Mouse (Mus musculus) CH12.LX (cell line): ENCODE measurements around the gene Rtn4rl1. TPM values are rescaled to one million over a fixed set of nuclear protein-coding genes. Genes with fewer than 3 reads are reported as not detected.

Experiments
- DNase-seq: peaks from one replicate; pipeline ENCODE4 v3.0.0-alpha.2; 2013; ENCODE audit errors: extremely low read depth
- H3K27ac ChIP-seq: 2 replicates; pipeline ENCODE4 v1.5.1; 2012; ENCODE audit warnings: low read depth, mild to moderate bottlenecking, control low read depth, moderate library complexity; ENCODE audit not compliant: insufficient read depth
- H3K27me3 ChIP-seq: replicated peaks from 2 replicates; pipeline ENCODE3; 2012; ENCODE audit warnings: inconsistent platforms
- H3K36me3 ChIP-seq, 2 experiments: replicated peaks in 1 of 2; 2 replicates each; pipeline versions ENCODE3 to v1.6.1; 2012; ENCODE audit warnings: inconsistent platforms in 1 of 2, low read length in 1 of 2, mild to moderate bottlenecking in 1 of 2, mixed read lengths in 1 of 2, moderate library complexity in 1 of 2; ENCODE audit not compliant: control insufficient read depth in 1 of 2, insufficient read depth in 1 of 2
- H3K4me1 ChIP-seq, 2 experiments: 2 replicates each; pipeline ENCODE4 v1.6.1; 2012; ENCODE audit warnings: inconsistent platforms in 1 of 2, moderate library complexity in 1 of 2; ENCODE audit not compliant: insufficient read depth in 2 of 2, control insufficient read depth in 1 of 2
- H3K4me2 ChIP-seq: 2 replicates; pipeline ENCODE4 v1.6.1; 2012; ENCODE audit warnings: low read depth, mild to moderate bottlenecking, control low read depth; ENCODE audit not compliant: poor library complexity, insufficient read depth, severe bottlenecking
- H3K4me3 ChIP-seq, 3 experiments: fragments of 150-350 bp in 1 of 3; sonication (generic) in 1 of 3; replicated peaks in 1 of 3; 2 replicates each; pipeline versions ENCODE3 to v1.5.1; 2011 to 2012; ENCODE audit warnings: low read depth in 2 of 3, low read length in 2 of 3, mild to moderate bottlenecking in 2 of 3, moderate library complexity in 2 of 3, control low read depth in 1 of 3, improper control_type of control experiment in 1 of 3, inconsistent platforms in 1 of 3, mixed read lengths in 1 of 3; ENCODE audit not compliant: poor library complexity in 1 of 3
- H3K79me2 ChIP-seq: replicated peaks from 2 replicates; pipeline ENCODE4 v1.6.1; 2012; ENCODE audit warnings: mild to moderate bottlenecking, moderate library complexity; ENCODE audit not compliant: control insufficient read depth, poor library complexity, insufficient read depth, severe bottlenecking; ENCODE audit errors: extremely low read depth
- H3K9ac ChIP-seq: 2 replicates; pipeline ENCODE4 v1.6.1; 2012; ENCODE audit warnings: low read depth, mild to moderate bottlenecking, control low read depth, moderate library complexity; ENCODE audit not compliant: insufficient read depth
- H3K9me3 ChIP-seq: replicated peaks from 2 replicates; pipeline ENCODE3; 2012; ENCODE audit warnings: low read length, inconsistent platforms, mixed read lengths
- BHLHE40 ChIP-seq: IDR thresholded peaks from 2 replicates; pipeline ENCODE4 v1.6.1; 2011; ENCODE audit warnings: mild to moderate bottlenecking, low read depth, low read length, improper control_type of control experiment
- CHD2 ChIP-seq: IDR thresholded peaks from 2 replicates; pipeline ENCODE4 v1.6.1; 2011; ENCODE audit warnings: low read length, improper control_type of control experiment
- JUND ChIP-seq: conservative IDR thresholded peaks from 2 replicates; pipeline ENCODE4 v1.6.1; 2011; ENCODE audit warnings: low read depth, low read length, improper control_type of control experiment
- MAX ChIP-seq: IDR thresholded peaks from 2 replicates; pipeline ENCODE4 v1.6.1; 2011; ENCODE audit warnings: low read length, improper control_type of control experiment
- MYC ChIP-seq: IDR thresholded peaks from 2 replicates; pipeline ENCODE4 v1.6.1; 2011; ENCODE audit warnings: low read depth, mild to moderate bottlenecking, improper control_type of control experiment, low read length
- NELFE ChIP-seq: IDR thresholded peaks from 2 replicates; pipeline ENCODE4 v1.6.1; 2011; ENCODE audit warnings: low read depth, low read length, improper control_type of control experiment
- RCOR1 ChIP-seq: conservative IDR thresholded peaks from 2 replicates; pipeline ENCODE4 v1.6.1; 2012; ENCODE audit warnings: low read depth, mild to moderate bottlenecking, inconsistent platforms, low read length, improper control_type of control experiment
- SMC3 ChIP-seq: IDR thresholded peaks from 2 replicates; pipeline ENCODE4 v1.6.1; 2011; ENCODE audit warnings: low read depth, low read length, improper control_type of control experiment
- TBP ChIP-seq: conservative IDR thresholded peaks from 2 replicates; pipeline ENCODE4 v1.6.1; 2011; ENCODE audit warnings: low read depth, low read length, improper control_type of control experiment
- USF2 ChIP-seq: conservative IDR thresholded peaks from 2 replicates; pipeline ENCODE4 v1.6.1; 2011; ENCODE audit warnings: low read depth, low read length, improper control_type of control experiment
- dilution Hi-C: fragments of 300-500 bp; cut with MboI; formaldehyde crosslinking; loops from 2 replicates; pipeline ENCODE4 v1.14.3; 2020; ENCODE audit warnings: low sequenced_read_pairs; ENCODE audit not compliant: extremely low pct_unique_long_range_greater_than_20kb, extremely low pct_ligation_motif_present
- in situ Hi-C: fragments of 300-500 bp; cut with MboI; formaldehyde crosslinking; loops from 3 replicates; pipeline ENCODE4 v1.14.3; 2019; ENCODE audit warnings: low sequenced_read_pairs, low pct_ligation_motif_present, low pct_unique_long_range_greater_than_20kb, mixed read lengths
- polyA plus RNA-seq: library from polyadenylated mRNA; unstranded; fragments of >175 nt; gene quantifications from 2 replicates; pipeline ENCODE4 v1.2.1, GENCODE M21; 2012; ENCODE audit warnings: low read depth; ENCODE audit not compliant: insufficient read length
- total RNA-seq, 2 experiments: library from RNA; depleted of rRNA; stranded (reverse); fragments of 300-350 nt in 1 of 2; fragments of >200 nt in 1 of 2; gene quantifications; 2 replicates each; pipeline ENCODE4 v1.2.3; 2012 to 2014

The Rtn4rl1 gene
- total and polyA plus RNA-seq, 3 experiments, result 0.04 to 0.09 TPM; not detected in 1

GRCm38 (mm10) chr11:75313834-75314233 lies 120.3 kb downstream of the Rtn4rl1 start:
- in situ Hi-C loops (no loop called here), dilution Hi-C loops (no loop called here)
- no peak overlapping the region for H3K9ac ChIP-seq
- peaks cover 3 to 9% of the 10 kb centered on the region in 2 experiments; a peak in 3 of 4 replicates for H3K4me1 ChIP-seq
- H3K4me3 ChIP-seq, result no peak overlapping the region
- no peaks in the 10 kb centered on the region for H3K27me3 ChIP-seq
- no peak overlapping the region for H3K27ac ChIP-seq
- no peaks in the 10 kb centered on the region; the same call in 1 of the 2 replicates for H3K79me2 ChIP-seq
- H3K9me3 ChIP-seq, result no peaks in the 10 kb centered on the region
- no peak overlapping the region for H3K4me2 ChIP-seq
- no peak for DNase-seq
- TF ChIP-seq USF2, result no peak
- no peak for TF ChIP-seq MAX
- no peak for TF ChIP-seq SMC3
- no peak for TF ChIP-seq TBP
- no peak for TF ChIP-seq JUND
- no peak for TF ChIP-seq NELFE
- TF ChIP-seq BHLHE40, result no peak
- TF ChIP-seq CHD2, result no peak
- TF ChIP-seq MYC, result no peak
- no peak for TF ChIP-seq RCOR1
- H3K36me3 ChIP-seq, result peaks cover 74 to 94% of the 10 kb centered on the region in 2 experiments

Other genes starting within 250 kb of the Rtn4rl1 start
- gene Hic1, start 24.3 kb upstream of the Rtn4rl1 start, total RNA-seq (2012; rRNA removed), result 6.4 and 9.6 TPM in 2 replicates
- gene Hic1, start 24.3 kb upstream of the Rtn4rl1 start, total RNA-seq (2014; rRNA removed), result 2.8 and 2.9 TPM in 2 replicates
- 4.3 and 5.7 TPM in 2 replicates for gene Hic1, start 24.3 kb upstream of the Rtn4rl1 start, polyA plus RNA-seq
- gene Ovca2, start 14.9 kb upstream of the Rtn4rl1 start, total RNA-seq (2012; rRNA removed), result 20.7 and 28.4 TPM in 2 replicates
- gene Ovca2, start 14.9 kb upstream of the Rtn4rl1 start, total RNA-seq (2014; rRNA removed), result 68.4 and 86.9 TPM in 2 replicates
- 28.6 and 32.1 TPM in 2 replicates for gene Ovca2, start 14.9 kb upstream of the Rtn4rl1 start, polyA plus RNA-seq
- 47.7 and 50.6 TPM in 2 replicates for gene Dph1, start 2.5 kb upstream of the Rtn4rl1 start, total RNA-seq (2012; rRNA removed)
- 56.4 and 57.0 TPM in 2 replicates for gene Dph1, start 2.5 kb upstream of the Rtn4rl1 start, total RNA-seq (2014; rRNA removed)
- 50.9 and 54.7 TPM in 2 replicates for gene Dph1, start 2.5 kb upstream of the Rtn4rl1 start, polyA plus RNA-seq
- 287 and 354 TPM in 2 replicates for gene Rpa1, start 154.5 kb downstream of the Rtn4rl1 start, total RNA-seq (2012; rRNA removed)
- gene Rpa1, start 154.5 kb downstream of the Rtn4rl1 start, total RNA-seq (2014; rRNA removed), result 357 and 379 TPM in 2 replicates
- gene Rpa1, start 154.5 kb downstream of the Rtn4rl1 start, polyA plus RNA-seq, result 230 and 247 TPM in 2 replicates
- gene Smyd4, start 154.7 kb downstream of the Rtn4rl1 start, total RNA-seq (2012; rRNA removed), result 11.5 and 13.9 TPM in 2 replicates
- gene Smyd4, start 154.7 kb downstream of the Rtn4rl1 start, total RNA-seq (2014; rRNA removed), result 13.9 and 15.4 TPM in 2 replicates
- gene Smyd4, start 154.7 kb downstream of the Rtn4rl1 start, polyA plus RNA-seq, result 11.8 and 12.5 TPM in 2 replicates
- gene Serpinf1, start 228.9 kb downstream of the Rtn4rl1 start, total RNA-seq (2012; rRNA removed), result 26.0 and 30.3 TPM in 2 replicates
- 56.5 and 58.4 TPM in 2 replicates for gene Serpinf1, start 228.9 kb downstream of the Rtn4rl1 start, total RNA-seq (2014; rRNA removed)
- gene Serpinf1, start 228.9 kb downstream of the Rtn4rl1 start, polyA plus RNA-seq, result 119 and 131 TPM in 2 replicates
- 0.08 TPM in 1 of 2 replicates, not detected in the other for gene Serpinf2, start 245.8 kb downstream of the Rtn4rl1 start, total RNA-seq (2012; rRNA removed)
- gene Serpinf2, start 245.8 kb downstream of the Rtn4rl1 start, total RNA-seq (2014; rRNA removed), result 0.11 TPM in 1 of 2 replicates, not detected in the other
- 0.26 TPM in 1 of 2 replicates, not detected in the other for gene Serpinf2, start 245.8 kb downstream of the Rtn4rl1 start, polyA plus RNA-seq